Mouse (Mus musculus): ENCODE measurements around the gene Gm10096. TPM values are rescaled to one million over a fixed set of nuclear protein-coding genes. Genes with fewer than 3 reads are reported as not detected.
"Not testable (repeated sequence)": the region's sequence is repeated elsewhere in the genome, so short reads cannot be mapped to it uniquely, and the experiment has no call there.

Gene Gm10096
- polyA plus RNA-seq (2012; ENCODE audit: insufficient read depth, low replicate concordance): not detected in 2 replicates

DNA sequence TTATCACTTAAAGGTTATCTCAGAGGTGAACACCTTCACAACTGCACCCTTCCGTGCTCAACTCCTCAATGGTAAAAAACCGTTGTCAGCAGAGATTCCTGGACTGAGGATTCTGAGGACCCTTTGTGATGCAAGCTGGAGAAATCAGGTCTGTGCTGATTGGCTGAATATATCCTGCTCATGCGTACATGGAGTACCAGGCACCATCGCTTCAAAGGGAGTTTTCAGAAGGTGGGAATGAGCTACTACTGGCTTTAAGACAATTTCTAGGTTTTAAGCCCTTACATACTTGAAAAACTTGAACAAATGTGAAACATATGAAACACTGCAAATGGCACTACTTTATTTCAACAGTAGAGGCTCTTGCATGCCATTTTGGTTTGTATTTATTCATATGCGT lies at the start of gene Gm10096:
Gene Gm10096, minus strand, starts transcription at position 101 of the 400 bp plus-strand sequence.
- H3K27me3 ChIP-seq (replicated peaks); H3K36me3 ChIP-seq (replicated peaks; ENCODE audit: low read length); H3K4me1 ChIP-seq; H3K4me3 ChIP-seq (replicated peaks); H3K9me3 ChIP-seq: not testable (repeated sequence)

All from megakaryocyte, embryonic 14.5 days (primary cell).